Mouse (Mus musculus) testis, adult 2 months (tissue): ENCODE data around the gene Prkag2.

Experiments
- CTCF ChIP-seq: fragments of 200-500 bp; IDR thresholded peaks from 2 replicates; pipeline ENCODE4 v1.5.1; 2012; ENCODE audit warnings: low read depth, mild to moderate bottlenecking, inconsistent platforms, low read length, moderate library complexity; ENCODE audit not compliant: control insufficient read depth, insufficient read depth, insufficient replicate concordance
- POLR2A ChIP-seq: fragments of 200-500 bp; IDR thresholded peaks from 2 replicates; pipeline ENCODE4 v1.6.1; 2012; ENCODE audit warnings: low read depth, mild to moderate bottlenecking, inconsistent platforms, low read length, moderate library complexity; ENCODE audit not compliant: control insufficient read depth

DNA sequence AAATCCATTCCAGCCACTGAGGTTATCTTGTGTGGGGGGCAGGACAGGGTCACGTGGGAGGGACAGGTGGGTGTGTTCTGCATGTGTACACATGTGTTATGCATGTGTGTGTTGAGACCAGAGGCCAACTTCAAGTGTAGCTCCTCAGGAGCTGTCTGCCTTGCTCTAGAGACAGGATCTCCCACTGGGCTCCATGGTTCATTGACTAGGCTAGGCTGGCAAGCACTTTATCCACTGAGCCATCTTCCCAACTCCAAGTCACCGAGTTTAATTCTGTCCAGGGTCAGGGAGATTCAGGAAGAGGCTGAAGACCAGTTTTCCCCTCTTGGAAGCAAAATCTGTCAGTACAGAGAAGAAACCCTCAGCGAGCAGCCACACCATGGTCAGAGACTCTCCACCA lies 19.4 kb downstream of the Prkag2 start:
- TF ChIP-seq CTCF (no peak), POLR2A (no peak)
